Mouse (Mus musculus) CD4-positive, CD25-positive, alpha-beta regulatory T cell, adult 4 months (primary cell): Measurements from ENCODE around the gene Cdk2ap2. TPM values are rescaled to one million over a fixed set of nuclear protein-coding genes. Genes with fewer than 3 reads are reported as not detected.
"Not testable (repeated sequence)": the region's sequence is repeated elsewhere in the genome, so short reads cannot be mapped to it uniquely, and the experiment has no call there.

Experiments used
- ATAC-seq: one replicate; pipeline ENCODE4 v1.8.0; 2017
- polyA plus RNA-seq, 2 experiments: library from polyadenylated mRNA; unstranded; fragments of 100-300 nt; shearing (Covaris generic); gene quantifications; one replicate each; pipeline ENCODE4 v1.2.1; 2017

Gene Cdk2ap2
- polyA plus RNA-seq, result 100 to 1,000 TPM; 328 to 403 TPM

- ATAC-seq, result peak; percentile 79
Measured at GRCm38 (mm10) chr19:4096642-4097440, at the start of gene Cdk2ap2. Gene Cdk2ap2 (plus strand): TSS chr19:4097182.

DNA sequence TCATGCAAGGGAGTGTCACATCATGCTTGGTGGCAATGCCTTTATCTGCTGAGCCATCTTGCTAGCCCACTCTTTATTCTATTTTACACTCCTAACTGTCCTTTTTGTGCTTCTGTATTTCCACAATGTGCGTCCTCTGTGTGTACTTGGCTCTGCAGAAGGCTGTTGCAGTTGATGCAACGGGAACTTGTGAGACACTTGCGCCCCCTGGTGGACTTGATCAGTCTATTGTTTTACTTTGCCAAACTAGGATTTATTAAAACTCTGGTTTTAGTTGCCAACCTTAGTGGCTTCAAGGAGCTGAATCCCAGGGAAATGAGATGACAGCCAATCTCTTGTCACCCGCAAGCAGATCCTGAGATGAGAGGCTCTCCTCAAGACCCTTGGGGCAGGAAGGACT is 49.1 kb upstream of the Cdk2ap2 start:
- no peak for ATAC-seq

GRCm38 (mm10) chr19:4049069-4049468 is 47.9 kb upstream of the Cdk2ap2 start:
- ATAC-seq, result not testable (repeated sequence)

- ATAC-seq, result no peak
Measured at GRCm38 (mm10) chr19:4051016-4051415, 46.0 kb upstream of the Cdk2ap2 start.

DNA sequence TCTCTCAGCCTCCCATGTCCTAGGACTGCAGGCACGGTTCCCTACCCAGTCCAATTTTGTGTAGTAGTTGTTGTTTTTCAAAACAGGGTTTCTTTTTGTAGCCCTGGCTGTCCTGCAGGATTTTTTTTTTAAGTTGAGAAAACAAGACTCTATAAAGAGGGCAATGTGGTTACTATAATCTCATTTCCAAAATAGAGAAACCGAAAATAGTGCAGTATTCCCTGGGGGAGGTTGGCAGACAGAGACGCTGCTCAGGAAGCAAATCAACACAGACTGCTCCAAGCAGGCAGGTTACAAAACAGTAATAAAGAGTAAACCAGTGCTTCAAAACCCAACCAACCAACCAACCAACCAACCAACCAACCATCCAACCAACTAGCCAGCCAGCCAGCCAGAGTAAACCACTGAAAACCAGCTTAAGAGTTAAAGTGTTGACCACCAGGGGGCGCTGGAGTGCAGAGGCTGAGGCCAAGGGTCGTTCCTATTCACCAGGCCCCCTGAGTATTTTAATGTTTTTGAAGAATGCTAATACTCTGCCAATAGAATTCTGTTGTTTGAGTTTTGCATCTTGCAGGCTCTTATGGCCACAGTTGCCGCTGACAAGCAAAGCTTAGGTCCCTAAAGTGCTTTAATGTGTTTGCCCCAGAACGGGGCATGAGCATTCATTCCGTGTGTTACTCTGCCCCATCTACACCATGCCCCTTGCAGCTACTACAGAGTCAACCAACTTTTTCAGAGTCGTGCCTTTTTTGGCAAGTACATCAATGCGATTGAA is 45.1 kb upstream of the Cdk2ap2 start:
- ATAC-seq, result peak; percentile 74

- ATAC-seq, result peak; percentile 60
Measured at GRCm38 (mm10) chr19:4052516-4053030, 44.4 kb upstream of the Cdk2ap2 start.

DNA sequence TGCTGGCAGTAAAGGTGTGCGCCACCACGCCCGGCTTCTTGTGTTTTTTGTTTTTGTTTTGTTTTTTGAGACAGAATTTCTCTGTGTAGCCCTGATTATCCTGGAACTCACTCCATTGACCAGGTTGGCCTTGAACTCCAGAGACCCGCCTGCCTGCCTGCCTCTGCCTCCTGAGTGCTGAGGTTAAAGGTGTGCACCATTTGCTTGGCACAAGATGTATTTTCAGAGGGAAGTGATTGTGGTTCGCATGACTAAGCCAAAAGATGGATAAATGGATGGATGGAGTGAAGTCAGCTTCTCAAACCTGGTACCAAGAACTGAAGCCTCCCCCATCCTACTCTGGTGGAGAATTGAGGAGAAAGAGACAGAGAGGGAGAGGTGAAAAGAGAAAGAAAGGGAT is 42.4 kb upstream of the Cdk2ap2 start:
- no peak for ATAC-seq

DNA sequence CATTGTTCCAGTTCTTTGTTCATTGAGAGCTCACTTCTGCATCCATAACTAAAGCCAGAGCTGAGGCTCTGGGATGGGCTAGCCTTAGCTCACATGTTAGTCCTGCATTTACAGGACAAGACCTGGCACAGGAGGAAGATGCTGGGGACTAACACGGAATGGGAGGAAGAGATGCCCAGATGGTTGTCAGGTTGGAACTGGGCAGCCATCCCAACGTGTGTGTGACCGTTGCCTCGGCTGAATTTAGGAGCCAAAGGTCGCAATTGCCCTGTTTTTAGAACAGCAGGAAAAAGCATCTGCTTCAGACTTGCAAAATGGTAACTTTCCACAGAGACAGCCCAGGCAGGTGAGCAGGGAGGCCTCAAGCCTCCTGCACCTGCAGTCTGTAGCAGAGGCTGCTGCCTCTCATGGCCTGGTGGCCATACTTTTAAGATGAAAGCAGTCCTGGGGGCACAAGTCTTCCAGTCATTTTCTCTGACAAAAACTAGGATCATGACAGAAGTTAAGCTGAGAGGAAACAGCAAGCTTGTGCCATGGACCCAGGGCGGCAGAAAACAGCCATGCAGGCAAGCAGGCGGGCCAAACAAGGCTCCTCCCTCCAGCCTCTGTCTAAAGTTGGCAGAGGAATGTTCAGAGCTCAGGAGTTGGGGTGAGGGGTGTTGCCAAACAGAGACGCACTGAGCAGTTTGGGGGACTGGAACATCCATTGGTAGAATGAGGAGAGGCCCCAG is 41.6 kb upstream of the Cdk2ap2 start:
- ATAC-seq, result no peak

DNA sequence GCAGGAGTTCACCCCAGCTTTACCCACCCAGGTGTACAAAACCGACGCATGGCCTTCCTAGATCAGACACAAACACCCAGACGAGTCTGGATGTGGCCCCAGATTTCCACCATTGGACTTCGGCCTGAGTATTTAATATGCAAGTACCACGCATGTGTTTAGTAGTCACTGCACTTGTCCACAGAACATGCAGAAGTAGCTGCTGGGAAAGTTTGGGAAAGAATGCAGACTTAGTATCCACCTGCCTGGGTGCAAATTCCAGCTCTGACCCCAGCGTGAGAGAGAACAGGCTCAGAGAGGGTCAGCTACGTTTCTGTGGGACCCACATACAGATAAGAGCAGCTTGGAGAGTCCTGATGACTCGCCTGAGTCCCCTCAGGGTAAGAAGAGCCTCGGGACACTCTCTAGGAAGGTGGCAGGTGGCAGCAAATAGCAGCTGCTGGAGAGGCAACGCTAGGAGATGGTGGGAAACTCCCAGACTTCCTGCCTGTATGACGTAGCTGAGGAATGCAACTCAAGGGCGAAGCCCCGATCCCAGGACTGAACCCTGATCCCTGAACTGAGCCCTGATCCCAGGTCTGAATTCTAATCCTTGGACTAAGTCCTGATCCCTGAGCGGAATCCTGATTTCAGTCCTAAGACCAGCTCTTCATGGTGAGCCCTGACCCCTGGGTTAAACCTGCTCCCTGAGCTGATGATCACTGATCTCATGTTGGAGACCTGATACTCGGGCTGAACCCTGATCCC is 40.9 kb upstream of the Cdk2ap2 start:
- ATAC-seq, result no peak

DNA sequence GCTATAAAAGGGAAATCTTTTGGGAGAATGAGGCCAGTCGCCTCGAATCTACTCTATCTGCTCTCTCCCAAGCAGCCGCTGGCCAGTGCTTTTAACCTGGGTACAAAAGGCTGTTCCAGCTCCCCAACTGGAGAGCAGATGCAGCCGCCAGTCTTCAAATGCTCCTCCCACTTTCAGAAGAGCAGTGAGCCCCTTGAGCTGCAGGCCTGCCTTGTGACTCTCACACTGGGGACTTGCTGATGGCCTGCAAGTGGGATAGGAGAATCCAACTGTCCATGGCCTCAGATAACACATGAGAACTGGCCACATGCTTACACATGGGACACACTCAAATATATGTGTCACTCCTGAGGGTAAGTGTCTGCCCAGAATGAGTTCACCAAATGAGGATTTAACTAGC is 40.3 kb upstream of the Cdk2ap2 start:
- ATAC-seq, result no peak

DNA sequence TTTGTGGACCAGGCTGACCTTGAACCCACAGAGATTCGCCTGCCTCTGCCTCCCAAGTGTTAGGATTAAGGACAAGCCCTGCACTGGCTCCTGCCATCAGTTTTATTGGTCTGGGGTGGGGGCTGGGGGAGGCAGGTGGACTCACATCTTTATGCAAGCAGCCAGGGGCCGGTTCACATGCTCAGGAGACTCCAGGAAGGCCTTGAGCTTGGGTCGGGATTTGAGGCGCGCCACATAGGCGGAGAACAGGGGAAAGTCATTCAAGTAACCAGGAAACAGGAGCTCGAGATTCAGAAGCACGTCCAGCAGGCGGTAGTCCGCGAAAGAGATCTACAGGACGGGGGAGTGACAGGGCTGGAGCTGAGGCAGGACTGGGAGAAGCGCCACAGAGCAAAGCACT is 39.6 kb upstream of the Cdk2ap2 start:
- no peak for ATAC-seq

DNA sequence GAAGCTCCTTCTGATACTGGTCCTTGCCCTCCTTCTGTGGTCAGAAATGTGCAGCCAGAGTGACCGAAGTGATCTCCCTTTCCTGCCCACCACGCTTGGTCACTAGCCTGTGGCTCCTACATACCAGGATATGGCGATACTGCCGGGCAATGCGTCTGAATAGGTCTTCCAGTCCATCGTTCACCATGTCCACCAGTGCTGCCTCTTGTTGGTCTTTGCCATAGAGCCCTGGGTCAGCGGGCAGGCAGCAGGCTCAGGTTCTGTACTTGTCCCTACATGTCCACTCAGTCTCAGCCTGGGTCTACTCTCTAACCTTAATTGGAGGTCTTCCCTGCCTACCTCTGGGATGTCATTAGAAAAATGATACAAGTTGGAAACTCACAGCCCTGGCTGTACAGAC is 39.0 kb upstream of the Cdk2ap2 start:
- no peak for ATAC-seq

GRCm38 (mm10) chr19:4058581-4058980 is 38.4 kb upstream of the Cdk2ap2 start:
- ATAC-seq, result no peak

GRCm38 (mm10) chr19:4059069-4059740 is 37.8 kb upstream of the Cdk2ap2 start, which contains the start of gene Gstp3:
Gene Gstp3 (minus strand): TSS chr19:4059569.
- peak; percentile 87 for ATAC-seq

GRCm38 (mm10) chr19:4060044-4060898 is 36.7 kb upstream of the Cdk2ap2 start:
- peak; percentile 3 for ATAC-seq

GRCm38 (mm10) chr19:4060899-4061465 is 36.0 kb upstream of the Cdk2ap2 start:
- ATAC-seq, result no peak

GRCm38 (mm10) chr19:4063357-4063756 is 33.6 kb upstream of the Cdk2ap2 start:
- ATAC-seq, result not testable (repeated sequence)

DNA sequence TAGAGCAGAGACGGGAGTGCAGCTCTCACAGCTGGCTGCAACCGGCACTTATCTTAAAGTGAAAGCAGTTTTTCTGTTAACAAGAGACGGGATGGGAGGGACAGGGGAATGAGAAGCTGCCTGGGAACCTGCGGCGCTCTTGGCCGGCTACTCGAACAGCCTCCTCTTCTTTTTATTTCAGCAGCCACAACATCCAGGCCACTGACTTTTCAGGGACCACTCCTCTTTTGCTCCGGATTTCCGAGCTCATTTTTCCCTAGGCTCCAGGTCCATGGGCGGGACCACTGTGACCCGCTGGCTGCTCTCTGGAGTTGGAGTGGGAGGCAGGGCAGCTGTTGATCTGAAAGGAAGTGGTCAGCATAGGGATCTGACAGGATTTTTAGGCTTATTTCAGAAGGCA is 32.5 kb upstream of the Cdk2ap2 start:
- not testable (repeated sequence) for ATAC-seq

DNA sequence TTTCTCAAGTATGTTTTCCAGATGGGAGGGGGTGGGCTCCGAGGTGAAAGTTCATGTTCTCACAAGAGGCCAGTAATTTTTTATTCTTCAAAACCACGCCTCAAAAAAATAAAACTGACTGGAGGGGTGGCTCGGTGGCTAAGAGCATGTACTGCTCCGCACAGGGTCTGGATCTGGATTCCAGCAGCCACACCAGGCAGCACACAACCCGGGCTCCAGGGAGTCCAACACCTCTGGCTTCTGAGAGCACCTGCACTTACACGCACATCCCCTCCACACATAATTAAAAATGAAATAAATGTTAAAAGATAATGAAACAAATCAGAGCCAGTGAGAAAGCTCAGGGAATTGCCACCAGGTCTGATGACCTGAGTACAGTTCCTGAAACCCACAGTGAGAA is 30.7 kb upstream of the Cdk2ap2 start:
- ATAC-seq, result peak; percentile 82

- peak; percentile 17 for ATAC-seq
Measured at GRCm38 (mm10) chr19:4066877-4067276, 30.1 kb upstream of the Cdk2ap2 start.
